Comparison of ENCODE assay signal across 26 mouse cellular contexts in genomic region chr11:79773755-79774154, GRCm38 (mm10).
DNase-seq lines count a peak whose midpoint lies in the region; ATAC-seq and TF ChIP-seq lines count a peak whose summit lies in the region.
"Had no signal": no experiment of that assay in that cellular context is flagged by ENCODE, and none has a peak within 500 bp of the region (broad histone marks: within the 10 kb centered on the region; RNA-seq: fewer than 3 reads in every experiment).

No protein-coding gene starts in this region.

- H3K27me3 ChIP-seq in heart, postnatal 0 days (ENCODE audit: control insufficient read depth, insufficient read depth, low read length): no peaks in the 10 kb centered on the region
- no peaks in the 10 kb centered on the region for H3K27me3 ChIP-seq in heart, adult 2 months (ENCODE audit: control insufficient read depth, insufficient read depth, low read length)
- no peaks in the 10 kb centered on the region for H3K27me3 ChIP-seq in midbrain, embryonic 11.5 days (ENCODE audit: control insufficient read depth, insufficient read depth, low read length)
- no peaks in the 10 kb centered on the region for H3K27me3 ChIP-seq in midbrain, embryonic 16.5 days (ENCODE audit: control insufficient read depth, insufficient read depth, low read depth, low read length)
- no peaks in the 10 kb centered on the region for H3K27me3 ChIP-seq in stomach, embryonic 15.5 days (replicated peaks)
- H3K27me3 ChIP-seq: embryonic facial prominence, embryonic 12.5 days; embryonic facial prominence, embryonic 15.5 days; hindbrain, embryonic 13.5 days had no signal

- 17% methylated on average over 1 of the region's 1 CpGs for WGBS in heart, postnatal 0 days
- WGBS in heart, adult 2 months: 36% methylated on average over 1 of the region's 1 CpGs
- 83% methylated on average over 1 of the region's 1 CpGs for WGBS in midbrain, embryonic 11.5 days
- WGBS in midbrain, embryonic 16.5 days: 88% methylated on average over 1 of the region's 1 CpGs
- WGBS in stomach, embryonic 15.5 days: 34% methylated on average over 1 of the region's 1 CpGs

- no peak overlapping the region for H3K4me2 ChIP-seq in heart, postnatal 0 days (ENCODE audit: low read depth, low read length)
- H3K4me2 ChIP-seq in midbrain, embryonic 11.5 days: no peak overlapping the region
- H3K4me2 ChIP-seq in midbrain, embryonic 16.5 days (ENCODE audit: low read length): no peak overlapping the region
- no peak overlapping the region for H3K4me2 ChIP-seq in stomach, embryonic 15.5 days
- H3K4me2 ChIP-seq: embryonic facial prominence, embryonic 12.5 days; embryonic facial prominence, embryonic 15.5 days; heart, embryonic 11.5 days; hindbrain, embryonic 13.5 days had no signal

- TF ChIP-seq CTCF in heart, postnatal 0 days (IDR thresholded peaks at IDR 0.05; ENCODE audit: low read depth): no peak
- TF ChIP-seq CTCF in heart, adult 2 months (IDR thresholded peaks at IDR 0.05): no peak

- no peaks in the 10 kb centered on the region for H3K79me2 ChIP-seq in heart, adult 2 months (replicated peaks; ENCODE audit: control insufficient read depth, insufficient read depth, low read length)

- H3K9me3 ChIP-seq in heart, postnatal 0 days (replicated peaks; ENCODE audit: control insufficient read depth, low read length): no peaks in the 10 kb centered on the region
- H3K9me3 ChIP-seq in midbrain, embryonic 11.5 days (ENCODE audit: control insufficient read depth, low read length): no peaks in the 10 kb centered on the region
- no peaks in the 10 kb centered on the region for H3K9me3 ChIP-seq in midbrain, embryonic 16.5 days (replicated peaks; ENCODE audit: control insufficient read depth, low read length, poor library complexity, severe bottlenecking)
- H3K9me3 ChIP-seq in stomach, embryonic 15.5 days: no peaks in the 10 kb centered on the region
- H3K9me3 ChIP-seq: embryonic facial prominence, embryonic 12.5 days; embryonic facial prominence, embryonic 15.5 days; hindbrain, embryonic 10.5 days had no signal

- no peak overlapping the region for H3K9ac ChIP-seq in heart, postnatal 0 days (replicated peaks; ENCODE audit: low read depth, low read length)
- no peak overlapping the region for H3K9ac ChIP-seq in heart, adult 2 months (ENCODE audit: low read depth, low read length)
- H3K9ac ChIP-seq in midbrain, embryonic 11.5 days (ENCODE audit: low read length): no peak overlapping the region
- no peak overlapping the region for H3K9ac ChIP-seq in midbrain, embryonic 16.5 days (ENCODE audit: low read depth, low read length)
- H3K9ac ChIP-seq in stomach, embryonic 15.5 days: no peak overlapping the region
- H3K9ac ChIP-seq: embryonic facial prominence, embryonic 12.5 days; embryonic facial prominence, embryonic 15.5 days; hindbrain, embryonic 13.5 days had no signal

- no peak for TF ChIP-seq POLR2A in heart, adult 2 months (IDR thresholded peaks at IDR 0.05; ENCODE audit: insufficient read depth, low read depth, low read length)

- no peaks in the 10 kb centered on the region for H3K36me3 ChIP-seq in heart, postnatal 0 days (replicated peaks; ENCODE audit: control insufficient read depth, insufficient read depth, low read length)
- H3K36me3 ChIP-seq in heart, adult 2 months (ENCODE audit: control insufficient read depth, insufficient read depth, low read length): no peaks in the 10 kb centered on the region
- H3K36me3 ChIP-seq in midbrain, embryonic 11.5 days (ENCODE audit: control insufficient read depth, insufficient read depth, low read length): no peaks in the 10 kb centered on the region
- H3K36me3 ChIP-seq in midbrain, embryonic 16.5 days (ENCODE audit: control insufficient read depth, insufficient read depth, low read length): no peaks in the 10 kb centered on the region
- no peaks in the 10 kb centered on the region for H3K36me3 ChIP-seq in stomach, embryonic 15.5 days
- H3K36me3 ChIP-seq: embryonic facial prominence, embryonic 12.5 days; embryonic facial prominence, embryonic 15.5 days; hindbrain, embryonic 10.5 days; hindbrain, embryonic 13.5 days had no signal

- peak; percentile 45 for DNase-seq in heart, postnatal 0 days (ENCODE audit: low spot score)
- DNase-seq in heart, adult 2 months: no peak
- peak; percentile 44 for DNase-seq in midbrain, embryonic 11.5 days (ENCODE audit: low spot score, missing footprints)
- DNase-seq in adrenal gland, postnatal 4 days (ENCODE audit: low spot score in 2 of 2): no peak
- no peak for DNase-seq in liver
- DNase-seq: adrenal gland, adult 8-10 months; adrenal gland, postnatal 25 days; cerebellum, adult 18-20 months; cerebellum, adult 9-10 months; cerebellum, postnatal 14 days; gastrocnemius, postnatal 25 days; heart, adult 18-20 months; heart, postnatal 10 days; heart, postnatal 36 days; kidney, adult 11 months had no signal

- intact Hi-C loops in heart, adult 2 months (cut with DNase I): no loop called here

- TF ChIP-seq EP300 in heart, postnatal 0 days (IDR thresholded peaks at IDR 0.05; ENCODE audit: low read depth): no peak
- TF ChIP-seq EP300 in heart, adult 2 months (IDR thresholded peaks at IDR 0.05; ENCODE audit: insufficient read depth, low read depth, low read length): no peak

- H3K4me3 ChIP-seq in heart, postnatal 0 days (ENCODE audit: low read depth, low read length): no peak overlapping the region
- H3K4me3 ChIP-seq in heart, adult 2 months: no peak overlapping the region
- H3K4me3 ChIP-seq in midbrain, embryonic 11.5 days (ENCODE audit: low read depth, low read length): no peak overlapping the region
- H3K4me3 ChIP-seq in midbrain, embryonic 16.5 days (ENCODE audit: low read depth, low read length): no peak overlapping the region
- H3K4me3 ChIP-seq in stomach, embryonic 15.5 days (replicated peaks): no peak overlapping the region
- H3K4me3 ChIP-seq: embryonic facial prominence, embryonic 12.5 days; embryonic facial prominence, embryonic 15.5 days; hindbrain, embryonic 10.5 days; hindbrain, embryonic 13.5 days had no signal

- H3K27ac ChIP-seq in heart, postnatal 0 days (ENCODE audit: low read depth): peak overlapping the region; percentile 67
- no peak overlapping the region for H3K27ac ChIP-seq in heart, adult 2 months
- H3K27ac ChIP-seq in midbrain, embryonic 11.5 days (ENCODE audit: low read depth, low read length): no peak overlapping the region
- no peak overlapping the region for H3K27ac ChIP-seq in midbrain, embryonic 16.5 days (ENCODE audit: low read length)
- H3K27ac ChIP-seq in stomach, embryonic 15.5 days: peak overlapping the region; percentile 59; the same call in 1 of the 2 replicates
- H3K27ac ChIP-seq: embryonic facial prominence, embryonic 12.5 days; embryonic facial prominence, embryonic 15.5 days; hindbrain, embryonic 10.5 days; hindbrain, embryonic 13.5 days had no signal

- ATAC-seq in heart, postnatal 0 days (ENCODE audit: insufficient read depth, low read depth): peak; percentile 36; the same call in 1 of the 2 replicates
- ATAC-seq in midbrain, embryonic 11.5 days (ENCODE audit: low FRiP score): no peak
- no peak for ATAC-seq in midbrain, embryonic 16.5 days
- ATAC-seq in stomach, embryonic 15.5 days (ENCODE audit: insufficient read depth, low FRiP score, low read depth): peak; percentile 54
- ATAC-seq: activated CD4-positive, CD25-positive, alpha-beta regulatory T cell, adult 4 months; CD4-positive, CD25-positive, alpha-beta regulatory T cell, adult 4 months; forebrain, embryonic 14.5 days; hindbrain, embryonic 16.5 days had no signal

- peaks cover 14% of the 10 kb centered on the region for H3K4me1 ChIP-seq in heart, postnatal 0 days (ENCODE audit: control insufficient read depth, insufficient read depth)
- no peaks in the 10 kb centered on the region for H3K4me1 ChIP-seq in heart, adult 2 months (ENCODE audit: control insufficient read depth, insufficient read depth, low read length)
- H3K4me1 ChIP-seq in midbrain, embryonic 11.5 days (ENCODE audit: control insufficient read depth, insufficient read depth, low read length): peaks cover 9% of the 10 kb centered on the region
- H3K4me1 ChIP-seq in midbrain, embryonic 16.5 days (ENCODE audit: control insufficient read depth, insufficient read depth, low read length): no peaks in the 10 kb centered on the region
- peaks cover 8% of the 10 kb centered on the region; the same call in 1 of the 2 replicates for H3K4me1 ChIP-seq in stomach, embryonic 15.5 days

Comparison
In these comparisons a context has a peak if more than half of its experiments do, and no peak if none do; other contexts are left out.
1. DNase-seq: peak in heart, postnatal 0 days (single experiment) and midbrain, embryonic 11.5 days (single experiment); none in heart, adult 2 months (0 of 2), adrenal gland, postnatal 4 days (0 of 2) and liver (single experiment).
2. H3K27ac ChIP-seq: peak in heart, postnatal 0 days (single experiment) and stomach, embryonic 15.5 days (single experiment); none in heart, adult 2 months (single experiment), midbrain, embryonic 11.5 days (single experiment) and midbrain, embryonic 16.5 days (single experiment).
3. ATAC-seq: peak in heart, postnatal 0 days (single experiment) and stomach, embryonic 15.5 days (single experiment); none in midbrain, embryonic 11.5 days (single experiment) and midbrain, embryonic 16.5 days (single experiment).